Mouse (Mus musculus): ENCODE measurements around the gene Mettl8.

Gene Mettl8

GRCm38 (mm10) chr2:70989201-70990191, 65.9 kb downstream of the Mettl8 start:
- DNase-seq (ENCODE audit: low read depth, low spot score) = no peak

- no peak for DNase-seq (ENCODE audit: low read depth, low spot score)
These were observed 77.1 kb downstream of the Mettl8 start for GRCm38 (mm10) chr2:70978271-70978670.

- DNase-seq (ENCODE audit: low read depth, low spot score) = no peak
These were observed 80.6 kb downstream of the Mettl8 start for GRCm38 (mm10) chr2:70974769-70975168.

- no peak for DNase-seq (ENCODE audit: low read depth, low spot score)
These were observed 82.4 kb downstream of the Mettl8 start for GRCm38 (mm10) chr2:70972795-70973518.

DNA sequence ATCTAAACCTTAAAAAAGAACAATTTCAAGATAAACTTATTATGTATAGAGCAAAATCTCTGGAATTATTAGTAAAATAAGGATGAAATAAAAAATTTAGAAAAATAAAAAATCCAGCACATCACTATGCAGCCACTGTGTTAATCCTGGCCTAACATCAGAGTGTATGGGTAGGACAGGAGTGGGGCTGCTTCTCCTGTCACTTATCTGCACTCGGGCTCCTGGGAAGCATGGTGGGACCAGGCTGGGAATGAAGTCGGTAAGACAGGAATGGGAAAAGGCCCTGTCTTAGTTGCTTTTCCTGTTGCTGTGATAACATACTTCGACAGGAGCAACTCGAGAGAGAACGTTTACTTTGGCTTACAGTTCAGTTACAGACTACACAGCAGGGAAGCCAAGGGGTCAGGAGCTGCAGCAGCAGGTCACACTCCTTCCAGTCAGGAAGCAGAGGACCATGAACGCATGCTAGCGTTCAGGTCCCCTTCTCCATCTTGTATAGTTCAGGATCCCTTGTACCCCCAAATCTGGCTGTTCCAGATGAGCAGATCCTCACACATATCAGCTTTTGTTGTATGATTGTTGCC, 85.1 kb downstream of the Mettl8 start:
- no peak for DNase-seq (ENCODE audit: low read depth, low spot score)

GRCm38 (mm10) chr2:70968305-70968704, 87.1 kb downstream of the Mettl8 start:
- no peak for DNase-seq (ENCODE audit: low read depth, low spot score)

- no peak for DNase-seq (ENCODE audit: low read depth, low spot score)
These were observed 88.2 kb downstream of the Mettl8 start for GRCm38 (mm10) chr2:70967216-70967615.

DNA sequence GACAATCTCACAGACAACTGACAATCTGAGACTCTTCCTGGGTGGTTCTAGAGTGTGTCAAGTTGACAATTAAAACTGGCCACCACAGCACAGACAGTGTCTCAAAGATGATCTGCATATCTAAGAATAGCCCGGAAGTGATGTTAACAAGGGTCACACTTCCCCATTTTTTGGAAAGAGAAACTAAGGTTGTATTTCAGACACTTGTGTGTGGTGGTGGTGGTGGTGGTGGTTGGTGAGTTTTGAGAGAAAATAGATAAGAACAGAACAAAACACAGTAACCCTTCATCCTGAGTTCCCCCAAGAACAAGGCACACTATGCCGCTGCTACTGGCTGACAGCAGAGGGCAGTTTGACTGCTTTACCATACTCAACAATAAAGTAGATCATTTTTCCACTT, 90.6 kb downstream of the Mettl8 start:
- DNase-seq (ENCODE audit: low read depth, low spot score) = no peak

GRCm38 (mm10) chr2:70962921-70963320, 92.5 kb downstream of the Mettl8 start:
- no peak for DNase-seq (ENCODE audit: low read depth, low spot score)

DNA sequence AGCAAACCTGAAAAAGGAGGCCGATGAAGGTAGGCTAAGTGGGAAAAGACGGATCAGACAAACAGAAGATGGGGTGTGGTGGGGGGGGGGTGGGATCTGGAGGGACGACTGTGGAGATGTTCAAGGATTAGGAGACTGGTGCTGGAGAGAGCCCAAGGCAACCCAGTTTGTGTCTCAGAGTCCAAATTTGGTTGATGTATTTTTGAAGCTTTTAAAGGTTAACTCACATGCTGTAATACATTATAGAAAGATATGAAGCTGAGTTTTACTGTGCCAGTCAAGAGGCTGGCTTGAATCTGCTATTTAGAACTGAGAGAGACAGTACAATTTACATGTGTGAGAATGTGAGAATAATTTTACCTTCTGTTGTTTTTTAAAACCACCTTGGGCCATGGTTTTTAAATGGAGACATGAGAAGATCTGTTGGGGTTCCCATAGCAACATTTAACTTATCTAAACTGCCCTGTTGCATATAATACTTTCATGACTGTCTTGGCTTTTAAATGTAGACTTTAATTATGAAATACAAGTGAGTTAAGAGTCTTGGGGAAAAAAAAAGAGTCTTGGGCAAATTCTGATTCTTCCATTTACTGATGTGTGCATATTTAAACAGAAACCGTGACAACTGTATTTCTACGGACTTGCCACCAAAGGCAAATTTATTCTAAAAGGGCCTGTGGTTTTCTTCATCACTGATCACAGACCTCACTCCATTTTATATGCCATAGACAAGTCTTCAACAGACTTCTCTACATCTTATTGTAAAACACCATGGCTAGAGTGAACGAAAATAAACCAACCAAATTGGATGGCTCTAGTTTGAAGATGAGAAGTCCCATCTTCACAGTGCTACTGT, 94.1 kb downstream of the Mettl8 start:
- no peak for DNase-seq (ENCODE audit: low read depth, low spot score)

GRCm38 (mm10) chr2:70960090-70960489, 95.3 kb downstream of the Mettl8 start:
- no peak for DNase-seq (ENCODE audit: low read depth, low spot score)

- DNase-seq (ENCODE audit: low read depth, low spot score) = no peak
These were observed 96.0 kb downstream of the Mettl8 start for GRCm38 (mm10) chr2:70959337-70959736.

DNA sequence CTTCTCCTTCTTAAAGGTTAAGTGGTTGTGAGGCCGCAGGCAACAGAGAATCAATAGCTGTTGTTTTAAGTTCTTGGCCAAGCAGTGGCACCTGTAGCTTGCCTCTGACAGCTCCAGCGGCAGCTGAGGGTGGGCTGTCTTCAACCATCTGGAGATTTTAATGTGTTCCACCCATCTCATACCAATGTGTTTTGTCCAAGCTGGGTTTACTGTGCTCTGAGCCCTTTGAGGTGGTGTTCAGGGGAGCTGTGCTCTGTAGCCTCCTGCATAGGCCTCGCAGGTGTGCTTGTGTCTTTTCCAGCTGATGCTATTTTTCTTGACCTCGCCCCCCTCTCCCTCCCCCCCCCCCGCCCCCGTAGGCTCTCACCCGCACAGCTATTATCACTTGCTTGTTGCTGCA, 96.8 kb downstream of the Mettl8 start:
- no peak for DNase-seq (ENCODE audit: low read depth, low spot score)

- no peak for DNase-seq (ENCODE audit: low read depth, low spot score)
These were observed 101.8 kb downstream of the Mettl8 start for GRCm38 (mm10) chr2:70953616-70954015.

- no peak for DNase-seq (ENCODE audit: low read depth, low spot score)
These were observed 103.4 kb downstream of the Mettl8 start for GRCm38 (mm10) chr2:70951944-70952343.

DNA sequence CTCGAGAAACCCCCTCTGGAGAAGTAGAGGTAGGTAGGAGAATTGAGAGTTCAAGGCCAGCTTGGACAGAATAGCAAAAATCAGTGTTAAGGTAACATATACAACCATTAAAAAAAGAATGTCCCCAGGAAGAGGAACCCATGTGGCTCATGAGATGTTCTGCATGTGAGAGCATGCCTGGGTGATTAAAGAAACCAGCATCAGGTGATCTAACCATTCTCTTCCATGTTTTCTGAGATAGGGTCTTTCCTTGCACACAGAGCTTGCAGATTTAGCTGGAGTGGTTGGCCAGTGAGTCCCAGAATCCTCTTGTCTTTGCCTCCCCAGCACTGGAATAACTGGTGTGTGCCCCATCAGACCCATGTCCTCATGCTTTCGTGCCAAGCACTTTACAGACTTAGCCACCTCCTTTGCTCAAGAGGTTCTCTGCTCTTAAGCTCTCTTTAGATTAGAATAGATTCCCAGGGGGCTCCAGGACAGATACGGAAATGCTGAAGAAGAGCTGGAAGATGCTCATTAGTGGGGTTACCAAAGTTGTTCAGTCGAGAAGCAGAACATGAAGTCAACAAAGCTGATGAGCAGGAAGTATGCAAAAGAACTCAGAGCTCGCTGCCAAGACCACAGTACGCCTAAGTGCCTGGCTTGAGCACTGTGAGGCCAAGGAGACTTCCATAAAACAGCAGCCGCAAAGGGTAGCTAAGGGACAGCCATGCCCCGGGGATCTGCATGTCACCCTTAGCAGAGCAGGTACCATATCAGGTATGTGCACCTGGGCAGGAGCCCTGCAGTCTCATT, 110.7 kb downstream of the Mettl8 start:
- no peak for DNase-seq (ENCODE audit: low read depth, low spot score)

- DNase-seq (ENCODE audit: low read depth, low spot score) = no peak
These were observed 114.6 kb downstream of the Mettl8 start for GRCm38 (mm10) chr2:70940826-70941225.

GRCm38 (mm10) chr2:70938844-70939494, 116.4 kb downstream of the Mettl8 start:
- no peak for DNase-seq (ENCODE audit: low read depth, low spot score)

DNA sequence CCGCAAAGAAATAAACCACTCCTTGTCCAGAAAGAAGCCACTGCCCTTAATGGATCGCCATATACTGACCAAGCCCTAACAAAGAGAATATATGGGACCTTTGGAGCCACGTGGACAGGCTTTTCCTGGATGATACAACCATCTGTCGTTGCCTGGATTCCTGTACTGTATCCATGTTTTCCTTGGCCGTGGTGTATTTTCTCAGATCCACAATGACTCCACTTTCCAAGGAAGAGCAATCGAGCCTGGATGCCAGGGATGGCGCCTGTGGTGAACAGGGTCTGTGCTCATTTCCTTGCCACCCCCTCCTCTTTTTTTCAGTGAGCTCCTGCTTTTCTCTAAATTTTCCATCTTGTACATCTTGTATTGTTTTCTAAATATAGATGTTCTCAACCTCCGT, 120.6 kb downstream of the Mettl8 start:
- DNase-seq (ENCODE audit: low read depth, low spot score) = no peak

DNA sequence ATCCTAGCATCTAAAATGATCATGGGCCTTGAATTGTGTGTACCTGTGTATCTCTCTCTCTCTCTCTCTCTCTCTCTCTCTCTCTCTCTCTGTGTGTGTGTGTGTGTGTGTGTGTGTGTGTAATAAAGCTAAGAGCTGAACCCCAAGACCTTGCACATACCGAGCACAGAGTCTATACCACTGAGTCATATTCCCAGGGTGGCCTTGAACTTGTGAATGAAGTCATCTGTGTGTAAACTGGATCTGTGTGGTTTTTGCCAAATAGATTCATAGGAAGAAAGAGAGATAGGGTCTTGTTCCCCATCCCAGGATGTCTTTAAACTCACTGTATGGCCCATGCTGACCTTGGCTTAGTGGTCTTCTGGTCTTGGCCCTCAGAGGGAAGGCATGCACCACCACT, 121.9 kb downstream of the Mettl8 start:
- no peak for DNase-seq (ENCODE audit: low read depth, low spot score)
